Mouse (Mus musculus) megakaryocyte, embryonic 14.5 days (primary cell): ENCODE data around the gene 6430531B16Rik. TPM values are rescaled to one million over a fixed set of nuclear protein-coding genes. Genes with fewer than 3 reads are reported as not detected.
A peak's percentile ranks its signal among the peaks of the same experiment; 100 is the strongest.

ENCODE experiments used
- H3K27me3 ChIP-seq: replicated peaks from 2 replicates; pipeline ENCODE3; 2012; ENCODE audit warnings: inconsistent platforms
- H3K36me3 ChIP-seq: replicated peaks from 2 replicates; pipeline ENCODE3; 2012; ENCODE audit warnings: low read length, inconsistent platforms, mixed read lengths
- H3K4me1 ChIP-seq: 2 replicates; pipeline ENCODE4 v1.6.1; 2012; ENCODE audit warnings: inconsistent platforms
- H3K4me3 ChIP-seq: replicated peaks from 2 replicates; pipeline ENCODE3; 2012; ENCODE audit warnings: moderate library complexity, mild to moderate bottlenecking, inconsistent platforms
- H3K9me3 ChIP-seq: 2 replicates; pipeline ENCODE4 v1.6.1; 2012; ENCODE audit warnings: inconsistent platforms
- FLI1 ChIP-seq: IDR thresholded peaks from 2 replicates; pipeline ENCODE4 v1.6.1; 2012; ENCODE audit warnings: low read length, inconsistent platforms, mixed read lengths
- GATA1 ChIP-seq: IDR thresholded peaks from 3 replicates; pipeline ENCODE4 v1.6.1; 2012; ENCODE audit warnings: mixed read lengths, low read length, inconsistent platforms, borderline replicate concordance
- polyA plus RNA-seq: library from polyadenylated mRNA; stranded (reverse); fragments of >175 nt; gene quantifications from 2 replicates; pipeline ENCODE4 v1.2.3, GENCODE M21; 2012; ENCODE audit warnings: low replicate concordance; ENCODE audit not compliant: insufficient read depth

Gene 6430531B16Rik
- polyA plus RNA-seq, 1 experiment: 0.31 TPM

GRCm38 (mm10) chr7:139972923-139973331 lies 5.6 kb downstream of the 6430531B16Rik start:
- H3K4me3 ChIP-seq: peak overlapping the region; percentile 26
- H3K4me1 ChIP-seq: peaks cover 80% of the 10 kb centered on the region
- no peaks in the 10 kb centered on the region for H3K36me3 ChIP-seq
- H3K9me3 ChIP-seq: no peaks in the 10 kb centered on the region
- TF ChIP-seq GATA1: no peak
- TF ChIP-seq FLI1: no peak
- peaks cover 20% of the 10 kb centered on the region for H3K27me3 ChIP-seq

DNA sequence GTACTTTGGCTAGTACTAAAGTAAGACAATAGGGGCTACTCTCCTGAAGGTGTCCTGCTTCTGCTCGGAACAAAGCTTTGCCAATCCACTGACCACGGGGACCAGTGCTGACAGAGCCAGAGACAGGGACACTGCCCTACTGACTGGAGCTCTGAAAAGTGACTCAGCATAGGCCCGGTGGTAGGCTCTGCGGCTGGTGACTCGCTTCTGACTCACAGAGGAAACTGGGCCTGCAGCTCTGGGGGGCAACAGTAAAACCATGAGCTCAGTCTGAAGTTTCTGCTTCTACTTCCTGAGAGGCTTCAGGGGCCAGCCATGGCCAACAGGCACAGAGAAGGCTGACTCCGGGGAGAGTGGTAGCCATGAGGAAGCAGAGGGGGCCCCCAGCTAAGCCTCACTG lies 7.1 kb downstream of the 6430531B16Rik start:
- TF ChIP-seq FLI1: no peak
- no peak for TF ChIP-seq GATA1
- no peaks in the 10 kb centered on the region for H3K36me3 ChIP-seq
- H3K27me3 ChIP-seq: peaks cover 22% of the 10 kb centered on the region
- peak overlapping the region; percentile 70 for H3K4me3 ChIP-seq
- no peaks in the 10 kb centered on the region for H3K9me3 ChIP-seq
- H3K4me1 ChIP-seq: peaks cover 78% of the 10 kb centered on the region

DNA sequence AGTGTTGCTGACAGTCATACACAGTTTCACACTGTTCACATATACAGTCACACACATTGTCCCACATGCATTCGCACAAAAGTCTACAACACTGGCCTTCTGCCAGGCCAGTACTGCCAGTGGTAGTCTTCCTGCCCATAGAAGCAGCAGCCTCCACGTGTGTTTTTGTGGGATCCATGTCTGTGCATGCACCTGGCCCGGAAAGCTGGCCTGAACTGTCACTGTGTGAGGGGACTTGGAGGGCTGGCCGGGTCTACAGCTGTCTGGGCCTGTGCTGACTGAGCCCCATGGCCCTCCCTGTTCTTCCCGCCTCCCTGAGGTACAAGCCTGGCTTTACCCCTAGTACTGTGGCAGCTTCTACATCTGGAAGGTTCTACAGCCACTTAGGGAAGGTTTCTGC lies 7.6 kb downstream of the 6430531B16Rik start:
- H3K4me3 ChIP-seq: peak overlapping the region; percentile 64
- peaks cover 75% of the 10 kb centered on the region for H3K4me1 ChIP-seq

DNA sequence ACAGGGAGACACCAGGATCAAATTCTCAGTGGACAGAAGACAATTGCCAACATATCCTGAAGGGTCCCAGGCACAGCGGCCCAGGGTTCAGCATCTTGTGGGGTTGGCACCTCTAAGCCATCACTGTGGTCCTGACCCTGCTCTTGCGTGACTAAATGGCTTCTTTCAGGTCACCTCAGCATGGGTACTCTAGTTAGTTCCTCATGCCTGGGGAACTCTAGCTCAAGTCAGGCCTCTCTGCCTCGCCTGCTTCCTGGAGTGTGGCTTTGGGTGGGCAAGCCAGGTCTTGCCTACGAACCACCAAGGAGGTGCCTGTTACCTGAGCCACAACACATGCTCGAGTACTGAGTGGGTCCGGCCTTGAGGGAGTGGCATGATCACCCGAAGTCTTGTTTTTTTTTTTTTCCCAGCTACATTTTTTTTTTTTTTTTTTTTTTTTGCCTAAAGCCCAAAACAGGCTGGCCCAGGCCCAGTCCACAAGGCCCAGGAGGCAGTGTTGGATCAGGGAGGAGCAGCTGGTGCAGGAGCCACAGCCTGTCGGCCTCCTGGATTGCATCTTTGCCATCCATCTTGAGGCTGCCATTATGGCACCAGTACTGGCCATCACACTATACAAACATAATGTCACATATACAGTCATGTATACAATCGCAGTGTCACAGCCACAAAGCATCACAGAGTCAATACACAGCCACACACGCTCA lies 8.2 kb downstream of the 6430531B16Rik start:
- Histone ChIP-seq H3K27me3 (peaks cover 24% of the 10 kb centered on the region), H3K4me3 (peak overlapping the region; percentile 64), H3K36me3 (no peaks in the 10 kb centered on the region), H3K4me1 (peaks cover 68% of the 10 kb centered on the region), H3K9me3 (no peaks in the 10 kb centered on the region)
- no peak for TF ChIP-seq GATA1
- no peak for TF ChIP-seq FLI1

More for the DNA sequence above, 7.6 kb downstream of the 6430531B16Rik start:
- Histone ChIP-seq H3K9me3 (no peaks in the 10 kb centered on the region), H3K27me3 (peaks cover 23% of the 10 kb centered on the region), H3K36me3 (no peaks in the 10 kb centered on the region)
- TF ChIP-seq GATA1 (no peak), FLI1 (no peak)

DNA sequence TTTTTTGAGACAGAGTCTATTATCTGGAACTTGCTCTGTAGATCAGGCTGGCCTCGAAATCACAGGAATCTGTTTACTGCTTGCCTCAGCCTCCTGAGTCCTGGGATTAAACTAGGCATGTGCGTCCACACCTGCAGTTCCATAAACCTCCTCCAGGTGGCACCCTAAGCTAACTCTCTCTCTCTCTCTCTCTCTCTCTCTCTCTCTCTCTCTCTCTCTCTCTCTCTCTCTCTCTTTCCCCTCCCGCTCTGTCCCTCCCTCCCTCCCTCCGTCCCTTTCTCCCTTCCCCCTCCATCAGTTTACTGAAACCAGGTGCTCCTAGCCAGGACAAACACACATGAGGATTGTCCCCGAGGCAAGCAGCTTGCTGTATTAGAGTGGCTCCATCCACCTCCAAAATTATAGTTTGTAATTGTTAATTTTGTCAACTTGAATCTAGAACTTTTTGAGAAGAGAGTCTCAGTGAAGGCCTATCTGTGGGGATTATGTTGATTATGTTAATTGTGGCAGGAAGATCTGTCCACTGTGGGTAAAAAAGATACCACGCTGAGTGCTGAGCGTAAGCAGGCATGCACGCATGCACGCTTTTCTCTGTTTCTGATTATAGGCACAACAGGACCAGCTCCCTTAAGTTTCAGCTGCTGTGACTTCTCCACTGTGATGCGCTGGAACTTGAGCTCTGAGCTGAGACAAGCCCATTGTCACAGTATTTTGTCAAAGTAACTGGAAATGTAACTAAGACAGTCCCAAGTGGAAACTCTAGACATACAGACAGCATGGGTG lies 9.0 kb downstream of the 6430531B16Rik start:
- H3K9me3 ChIP-seq: no peaks in the 10 kb centered on the region
- H3K4me1 ChIP-seq: peaks cover 60% of the 10 kb centered on the region
- H3K36me3 ChIP-seq: no peaks in the 10 kb centered on the region
- no peak for TF ChIP-seq FLI1
- no peak for TF ChIP-seq GATA1
- peak overlapping the region; percentile 36 for H3K4me3 ChIP-seq
- H3K27me3 ChIP-seq: peaks cover 30% of the 10 kb centered on the region

DNA sequence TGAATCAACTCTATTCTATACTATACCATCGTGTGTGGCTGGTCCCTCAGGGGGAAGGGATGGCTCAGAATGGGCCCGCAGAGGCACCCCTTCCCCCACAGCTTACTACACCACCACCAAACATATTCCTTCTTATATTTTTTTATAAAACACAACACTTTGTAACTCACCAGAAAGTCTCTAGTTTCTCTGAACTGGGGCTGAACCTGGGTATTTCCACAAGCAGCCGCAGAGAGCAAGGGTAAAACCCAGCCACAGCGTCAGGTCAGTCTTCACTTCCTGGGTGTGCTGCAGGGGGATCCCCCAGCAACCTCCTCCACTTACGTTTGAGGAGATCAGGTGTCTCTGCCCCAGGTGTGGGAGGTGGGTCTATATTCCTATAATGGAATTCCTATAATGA lies 10.1 kb downstream of the 6430531B16Rik start:
- Histone ChIP-seq H3K4me3 (no peak overlapping the region), H3K4me1 (peaks cover 49% of the 10 kb centered on the region)
- TF ChIP-seq GATA1: no peak
- no peak for TF ChIP-seq FLI1

DNA sequence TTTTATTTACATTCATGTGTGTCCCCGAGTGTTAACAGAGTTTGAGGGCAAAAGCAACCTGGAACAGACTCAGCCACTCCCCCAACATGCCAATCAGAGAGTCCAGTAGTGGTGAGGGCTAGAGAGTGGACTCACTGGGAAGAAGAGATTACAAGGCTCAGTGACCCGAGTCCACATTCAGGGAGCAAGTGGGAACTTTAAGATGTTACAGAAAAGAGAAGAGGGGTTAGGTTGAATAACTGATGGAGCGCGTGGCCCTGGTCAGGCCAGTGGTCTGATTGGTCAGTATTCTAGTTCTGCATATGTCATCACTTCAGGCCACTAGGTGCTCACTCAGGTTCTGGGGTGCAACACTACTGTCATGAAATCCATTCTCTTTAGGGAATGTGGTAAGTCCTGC lies 11.4 kb downstream of the 6430531B16Rik start:
- no peak for TF ChIP-seq GATA1
- no peak for TF ChIP-seq FLI1
- Histone ChIP-seq H3K4me3 (no peak overlapping the region), H3K4me1 (peaks cover 36% of the 10 kb centered on the region), H3K27me3 (peaks cover 36% of the 10 kb centered on the region), H3K9me3 (no peaks in the 10 kb centered on the region), H3K36me3 (no peaks in the 10 kb centered on the region)

More for the DNA sequence above, 10.1 kb downstream of the 6430531B16Rik start:
- H3K27me3 ChIP-seq: peaks cover 32% of the 10 kb centered on the region
- H3K9me3 ChIP-seq: no peaks in the 10 kb centered on the region
- no peaks in the 10 kb centered on the region for H3K36me3 ChIP-seq

GRCm38 (mm10) chr7:139963814-139964213 lies 14.7 kb downstream of the 6430531B16Rik start:
- H3K4me3 ChIP-seq: no peak overlapping the region
- peaks cover 8% of the 10 kb centered on the region; the same call in 1 of the 2 replicates for H3K4me1 ChIP-seq

DNA sequence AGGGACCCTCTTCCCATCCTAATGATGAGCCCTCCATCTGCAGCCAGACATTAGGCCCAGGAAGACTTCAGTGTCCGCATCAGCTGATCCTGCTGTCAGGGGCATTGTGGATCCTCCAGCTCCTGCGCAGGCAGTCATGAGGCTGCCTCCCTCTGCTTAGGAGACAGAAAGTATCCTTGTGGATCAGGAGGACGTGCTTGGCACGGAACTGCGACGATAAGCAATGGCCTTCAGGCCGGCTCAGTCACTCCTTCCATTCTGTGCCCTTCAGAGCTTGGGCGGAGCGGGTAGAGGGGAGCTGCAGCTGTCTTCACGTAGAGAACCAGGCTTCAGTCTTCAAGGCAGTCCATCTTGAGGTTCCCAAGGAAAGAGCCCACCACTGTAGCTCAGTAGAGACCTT lies 17.4 kb downstream of the 6430531B16Rik start:
- Histone ChIP-seq H3K9me3 (no peaks in the 10 kb centered on the region), H3K4me1 (peaks cover 8% of the 10 kb centered on the region), H3K36me3 (no peaks in the 10 kb centered on the region), H3K27me3 (peaks cover 77% of the 10 kb centered on the region), H3K4me3 (no peak overlapping the region)
- TF ChIP-seq GATA1 (no peak), FLI1 (no peak)

More at GRCm38 (mm10) chr7:139963814-139964213, 14.7 kb downstream of the 6430531B16Rik start:
- TF ChIP-seq FLI1 (no peak), GATA1 (no peak)
- peaks cover 64% of the 10 kb centered on the region for H3K27me3 ChIP-seq
- H3K36me3 ChIP-seq: no peaks in the 10 kb centered on the region
- H3K9me3 ChIP-seq: no peaks in the 10 kb centered on the region

DNA sequence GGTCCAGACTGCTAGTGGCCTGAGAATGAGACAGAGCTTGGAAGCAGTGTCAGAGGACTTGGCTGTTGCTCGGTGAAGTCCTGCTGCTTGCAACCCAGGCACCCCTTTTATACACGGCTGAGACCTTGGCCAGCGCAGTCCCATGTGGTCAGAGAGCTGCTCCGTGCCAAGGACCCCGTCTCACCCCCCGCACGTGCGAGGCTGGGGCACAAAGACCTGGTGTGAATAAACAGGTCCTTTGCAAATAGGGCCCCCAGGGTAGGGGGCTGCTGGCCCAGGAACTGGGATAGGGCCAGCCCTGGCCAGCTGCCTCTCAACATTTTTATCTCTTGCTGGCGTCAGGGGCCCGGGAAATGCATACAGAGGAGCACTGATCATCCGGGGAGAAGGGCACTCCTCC lies 20.6 kb downstream of the 6430531B16Rik start:
- no peak for TF ChIP-seq FLI1
- no peak for TF ChIP-seq GATA1
- Histone ChIP-seq H3K9me3 (no peaks in the 10 kb centered on the region), H3K36me3 (no peaks in the 10 kb centered on the region), H3K4me1 (peaks cover 8% of the 10 kb centered on the region), H3K4me3 (no peak overlapping the region), H3K27me3 (peaks cover 82% of the 10 kb centered on the region)
